Mouse (Mus musculus): ENCODE results near the gene Dennd2a.
"Not testable (repeated sequence)": the region's sequence is repeated elsewhere in the genome, so short reads cannot be mapped to it uniquely, and the experiment has no call there.

Gene Dennd2a

DNA sequence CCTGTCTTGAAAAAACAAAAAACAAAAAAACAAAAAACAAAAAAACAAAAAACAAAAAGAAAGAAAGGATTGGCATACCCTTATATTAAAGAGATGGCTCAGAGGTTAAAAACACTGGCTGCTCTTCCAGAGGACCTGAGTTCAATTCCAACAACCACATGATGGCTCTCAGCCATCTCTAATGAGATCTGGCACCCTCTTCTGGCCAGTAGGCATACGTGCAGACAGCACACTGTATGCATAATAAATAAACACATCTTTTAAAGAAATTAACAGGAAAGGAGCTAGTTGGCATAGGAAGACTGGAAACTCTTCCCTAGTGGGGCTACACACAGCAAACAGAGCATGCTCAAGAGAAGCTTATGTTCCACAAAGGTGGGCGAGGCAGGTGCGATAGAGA is 106.6 kb downstream of the Dennd2a start:
- DNase-seq (ENCODE audit: low spot score in 2 of 2): no peak

DNA sequence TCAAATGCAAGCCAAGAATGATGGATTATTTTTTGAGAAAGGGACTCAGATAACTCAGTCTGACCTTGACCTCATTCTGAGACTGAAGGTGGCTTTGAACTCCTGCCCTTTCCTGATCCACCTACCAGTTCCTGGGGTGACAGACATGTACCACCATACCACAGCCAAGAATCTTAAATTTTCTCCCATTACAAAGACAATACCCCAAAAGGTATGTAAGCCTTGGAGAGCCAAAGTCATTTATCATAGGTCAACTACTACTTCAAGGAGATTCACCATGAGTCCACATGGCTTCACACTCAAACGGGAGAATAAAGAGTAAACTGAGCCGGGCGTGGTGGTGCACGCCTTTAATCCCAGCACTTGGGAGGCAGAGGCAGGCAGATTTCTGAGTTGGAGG is 107.1 kb downstream of the Dennd2a start:
- DNase-seq (ENCODE audit: low spot score in 2 of 2): no peak

DNA sequence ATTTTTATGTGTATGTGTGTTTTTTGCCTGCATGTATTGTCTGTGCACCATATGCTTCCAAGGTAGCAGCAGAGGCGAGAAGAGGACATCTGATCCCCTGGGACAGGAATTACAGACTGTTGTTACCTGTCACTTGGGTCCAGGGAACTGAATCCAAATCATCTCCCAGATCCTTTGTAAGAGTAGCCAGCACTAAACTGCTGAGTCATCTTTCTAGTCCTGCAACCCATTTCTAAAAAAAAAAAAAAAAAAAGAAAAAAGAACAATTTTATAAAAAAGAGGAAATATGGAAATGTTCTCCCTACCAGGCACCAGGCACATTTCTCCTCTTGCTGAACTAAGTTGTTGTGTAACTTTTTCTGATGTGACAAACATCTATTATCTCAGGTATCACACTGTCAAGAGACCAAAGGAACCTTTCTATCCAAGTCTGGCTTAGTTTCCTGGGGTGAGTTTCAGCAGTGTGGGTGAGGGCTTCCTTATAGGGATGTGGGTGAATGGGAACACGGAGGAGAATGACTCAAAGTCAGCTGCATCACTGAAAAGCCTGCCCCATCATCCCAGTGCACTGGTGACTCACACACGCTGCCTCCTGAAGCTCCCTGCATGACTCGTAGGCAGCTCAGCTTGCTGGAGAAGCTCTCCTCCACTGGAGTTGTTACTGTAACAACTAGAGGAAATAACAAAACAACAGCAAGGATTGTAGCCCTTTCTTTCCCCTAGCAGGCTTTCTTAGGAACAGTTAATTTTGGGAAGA is 110.1 kb downstream of the Dennd2a start:
- no peak for DNase-seq (ENCODE audit: low spot score in 2 of 2)

DNA sequence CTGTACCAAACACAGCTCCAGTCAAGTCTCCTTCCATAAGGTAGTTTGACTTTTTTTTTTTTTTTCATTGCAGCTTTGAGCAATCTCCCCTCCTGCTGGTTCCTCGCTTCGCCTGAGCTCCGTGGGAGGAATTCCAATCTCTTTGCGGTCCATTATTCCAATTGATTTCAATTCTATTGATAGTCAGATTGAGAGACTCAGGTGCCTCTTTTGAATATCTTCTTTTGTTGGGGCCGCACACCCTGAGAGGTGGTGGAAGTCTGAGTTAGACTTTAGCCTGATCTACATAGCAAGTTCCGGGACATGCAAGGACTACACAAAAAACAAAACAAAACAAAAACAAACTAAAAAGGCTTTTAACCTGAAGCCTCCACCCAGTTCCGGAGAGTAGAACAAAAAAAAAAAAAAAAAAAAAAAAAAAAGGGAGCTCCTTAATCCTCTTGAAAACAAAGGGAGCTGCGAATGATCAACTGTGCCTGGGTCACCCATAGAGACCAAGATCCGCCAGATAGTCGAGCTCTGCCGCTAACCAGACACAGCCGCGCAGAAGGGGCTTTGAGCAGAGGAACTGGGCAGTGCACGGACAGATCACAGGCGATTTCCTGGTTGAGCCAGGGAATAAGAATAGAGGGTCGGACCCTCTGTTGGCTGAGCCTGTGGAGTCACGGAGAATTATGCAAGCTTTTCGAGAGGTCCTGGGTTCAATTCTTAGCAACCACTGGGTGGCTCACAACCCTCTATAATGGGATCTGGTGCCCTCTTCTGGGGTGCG is 111.7 kb downstream of the Dennd2a start:
- DNase-seq (ENCODE audit: low spot score in 2 of 2): no peak

DNA sequence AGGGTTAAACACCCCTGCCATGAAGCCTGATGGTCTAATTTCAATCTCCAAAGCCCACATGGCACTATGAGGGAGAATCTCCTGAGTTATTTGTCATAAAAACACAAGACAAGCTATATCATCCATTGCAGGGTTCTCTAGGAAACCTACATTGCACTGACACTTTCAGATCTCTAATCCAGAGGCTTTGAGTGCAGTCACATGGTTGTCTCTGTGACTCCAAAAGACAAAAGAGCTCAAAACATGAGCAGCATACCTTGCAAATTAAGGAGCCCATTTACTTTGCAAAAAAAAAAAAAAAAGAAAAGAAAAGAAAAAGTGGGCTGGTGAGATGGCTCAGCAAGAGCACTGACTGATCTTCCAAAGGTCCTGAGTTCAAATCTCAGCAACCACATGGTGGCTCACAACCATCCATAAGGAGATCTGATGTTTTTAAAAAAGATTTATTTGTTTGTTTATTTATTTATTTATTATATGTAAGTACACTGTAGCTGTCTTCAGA is 114.8 kb downstream of the Dennd2a start:
- DNase-seq (ENCODE audit: low spot score in 2 of 2): no peak

DNA sequence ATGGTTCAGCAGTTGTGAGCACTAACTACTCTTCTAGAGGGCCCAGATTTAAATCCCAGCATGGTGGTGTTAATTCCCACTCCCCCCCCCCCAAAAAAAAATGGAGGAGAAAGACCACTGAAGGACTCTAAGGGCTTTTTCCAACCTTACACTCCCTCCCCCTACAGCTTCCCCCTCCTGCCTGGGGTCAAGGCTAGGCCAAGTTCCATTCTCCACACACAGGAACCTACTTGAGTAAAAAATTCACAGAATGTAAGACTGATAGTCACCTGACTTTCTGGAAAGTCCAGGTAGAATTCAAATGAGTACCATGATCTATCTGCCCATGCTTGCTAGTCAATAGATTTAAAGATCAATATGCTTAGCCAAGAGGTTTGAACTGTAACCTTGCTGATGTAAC is 117.5 kb downstream of the Dennd2a start:
- no peak for DNase-seq (ENCODE audit: low spot score in 2 of 2)

DNA sequence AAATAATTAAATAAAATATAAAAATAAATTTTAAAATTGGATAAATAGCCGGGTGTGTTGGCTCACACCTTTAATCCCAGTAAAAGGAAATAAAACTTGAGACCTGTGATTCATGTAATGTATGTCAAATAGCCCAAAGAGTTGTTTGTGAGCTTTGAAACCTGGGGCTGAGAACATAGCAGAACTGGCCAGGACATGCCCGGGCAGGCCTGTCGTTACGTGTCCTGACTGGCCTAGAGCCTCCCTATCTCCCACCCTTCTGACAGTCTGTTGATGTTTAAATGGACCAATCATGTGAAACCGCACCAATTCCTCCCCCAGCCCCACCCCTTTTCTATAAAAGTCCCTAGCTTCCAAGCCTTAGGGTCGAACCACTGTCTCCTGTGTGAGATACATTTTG is 120.1 kb downstream of the Dennd2a start:
- DNase-seq (ENCODE audit: low spot score in 2 of 2): not testable (repeated sequence)

DNA sequence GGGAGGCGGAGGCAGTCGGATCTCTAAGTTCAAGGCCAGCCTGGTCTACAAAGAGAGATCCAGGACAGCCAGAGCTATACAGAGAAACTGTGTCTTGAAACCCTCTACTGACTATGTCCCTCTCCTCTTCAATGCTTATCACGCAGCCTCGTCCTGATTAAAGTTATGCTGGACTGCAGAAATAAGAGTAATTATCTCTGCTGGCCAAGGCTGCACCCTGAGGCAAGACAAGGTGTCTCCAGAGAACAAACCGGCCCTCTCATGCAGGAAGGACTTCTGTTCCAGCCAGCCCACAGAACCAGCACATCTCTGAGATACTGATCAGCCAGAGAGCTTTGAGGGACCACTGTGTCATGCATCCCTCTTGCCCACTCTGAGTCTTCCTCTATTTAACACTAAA is 121.8 kb downstream of the Dennd2a start:
- no peak for DNase-seq (ENCODE audit: low spot score in 2 of 2)

DNA sequence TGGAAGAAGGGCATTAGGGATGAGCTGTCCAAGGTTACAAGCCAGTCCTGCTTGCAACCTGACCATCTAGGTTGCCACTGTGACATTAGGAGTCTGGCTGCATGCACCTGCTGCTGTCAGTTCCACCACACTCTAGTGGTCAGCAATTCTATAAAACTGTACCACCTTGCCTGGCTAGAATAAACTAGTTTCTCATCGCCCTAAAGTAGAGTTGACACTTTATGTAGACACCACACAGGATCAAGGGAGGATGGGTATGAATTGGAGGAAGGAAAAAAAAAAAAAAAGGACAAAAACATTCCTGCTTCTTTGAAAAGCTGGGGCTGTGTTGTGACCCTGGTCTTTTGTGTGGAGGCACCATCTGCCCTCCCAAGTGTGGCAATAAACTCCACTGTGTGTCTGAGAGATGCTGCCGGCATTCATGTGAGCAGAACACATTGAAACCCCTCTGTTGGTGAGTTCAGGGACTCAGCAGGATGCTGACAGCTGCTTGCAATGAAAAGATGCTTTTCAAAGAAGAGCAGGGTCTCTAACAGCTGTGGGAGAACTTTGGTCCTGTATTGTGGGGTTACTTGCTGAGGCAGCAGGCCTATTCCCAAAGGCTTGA is 122.7 kb downstream of the Dennd2a start:
- DNase-seq (ENCODE audit: low spot score in 2 of 2): no peak

DNA sequence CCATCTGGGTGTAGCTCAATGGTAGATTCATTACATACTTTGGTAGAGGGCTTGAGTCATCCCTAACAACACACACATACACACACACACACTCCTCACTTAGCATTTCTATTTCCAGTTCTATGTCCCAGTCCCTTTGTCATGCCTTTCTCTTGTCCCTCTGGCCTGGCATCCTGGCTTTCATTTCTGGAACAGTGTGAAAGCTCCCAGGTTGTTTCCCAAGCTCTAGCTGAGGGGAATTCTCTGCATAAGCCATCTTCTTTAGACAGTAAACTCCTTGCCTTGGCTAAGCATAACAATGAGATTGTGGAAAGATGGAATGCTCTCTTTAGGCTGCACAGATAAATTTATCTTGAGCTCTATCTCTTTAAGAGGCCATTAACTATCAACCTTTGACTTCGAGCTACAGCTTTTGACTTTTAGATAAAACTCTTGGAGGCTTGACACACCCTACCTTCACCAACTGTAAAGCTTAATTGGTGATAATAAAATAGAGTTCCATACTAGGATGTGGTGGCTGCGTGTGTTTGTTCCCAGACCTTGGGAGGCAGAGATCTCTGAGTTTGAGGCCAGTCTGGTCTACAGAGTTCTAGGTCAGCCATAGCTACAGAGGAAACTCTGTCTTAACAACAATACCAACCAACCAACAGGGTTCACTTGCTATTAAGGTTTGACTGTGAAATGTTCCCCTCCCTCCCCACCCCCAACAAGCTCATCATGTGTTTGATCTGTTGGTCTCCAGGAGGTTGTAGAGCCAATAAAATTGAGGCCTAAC is 123.4 kb downstream of the Dennd2a start:
- DNase-seq (ENCODE audit: low spot score in 2 of 2): no peak

DNA sequence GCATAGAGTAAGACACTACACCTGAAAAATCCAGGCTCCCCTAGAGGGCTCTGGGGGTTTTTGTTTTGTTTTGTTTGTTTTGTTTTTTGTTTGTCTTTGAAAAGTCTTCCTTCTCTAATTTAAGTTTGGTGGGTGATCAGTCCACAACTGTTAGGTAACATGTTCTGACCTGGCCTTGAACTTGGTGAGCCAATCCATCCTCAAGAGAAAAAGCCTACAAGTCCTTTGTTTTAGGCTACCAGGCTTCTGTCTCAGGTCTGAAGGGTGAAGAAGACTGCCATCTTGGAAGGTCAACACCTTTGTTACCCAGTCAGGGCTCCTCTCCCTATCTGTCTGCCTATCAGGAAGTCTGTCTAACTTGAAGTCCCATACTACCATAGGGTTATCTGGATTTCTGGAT is 124.0 kb downstream of the Dennd2a start:
- no peak for DNase-seq (ENCODE audit: low spot score in 2 of 2)

DNA sequence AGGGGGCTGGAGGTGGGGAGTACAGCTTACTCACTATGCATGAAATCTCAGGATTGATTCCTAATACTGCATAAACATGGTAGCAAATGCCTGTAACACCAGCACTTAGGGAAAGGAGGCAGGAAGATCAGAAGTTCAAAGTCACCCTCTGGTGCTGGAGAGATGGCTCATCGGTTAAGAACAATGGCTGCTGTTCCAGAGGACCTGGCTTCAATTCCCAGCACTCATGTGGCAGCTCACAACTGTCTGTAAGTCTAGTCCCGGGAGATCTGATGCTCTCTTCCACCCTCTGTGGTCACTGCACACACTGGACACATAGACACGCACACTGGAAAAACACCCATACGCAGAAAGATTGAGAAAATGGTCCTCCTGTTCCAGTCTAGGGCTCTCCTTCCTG is 124.5 kb downstream of the Dennd2a start:
- DNase-seq (ENCODE audit: low spot score in 2 of 2): no peak

DNA sequence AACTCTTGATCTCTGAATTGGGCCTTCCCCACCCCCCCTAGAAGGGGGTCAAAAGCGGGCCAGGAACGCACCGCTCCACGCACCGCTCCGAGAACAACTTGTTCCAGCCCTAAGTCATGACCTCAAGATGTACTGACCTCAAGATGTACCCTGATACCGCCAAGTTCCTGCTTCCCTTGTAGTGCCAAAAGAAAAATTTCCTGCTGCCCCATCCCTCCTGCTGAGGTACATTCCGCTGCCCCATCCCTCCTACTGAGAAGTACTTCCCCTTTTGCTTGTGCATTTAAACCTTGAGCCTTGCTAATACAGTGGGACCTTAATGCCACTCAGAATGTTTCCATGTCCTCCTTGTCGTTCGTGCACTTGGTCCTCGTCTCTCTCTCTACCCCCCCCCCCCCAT is 126.9 kb downstream of the Dennd2a start:
- DNase-seq (ENCODE audit: low spot score in 2 of 2): no peak

DNA sequence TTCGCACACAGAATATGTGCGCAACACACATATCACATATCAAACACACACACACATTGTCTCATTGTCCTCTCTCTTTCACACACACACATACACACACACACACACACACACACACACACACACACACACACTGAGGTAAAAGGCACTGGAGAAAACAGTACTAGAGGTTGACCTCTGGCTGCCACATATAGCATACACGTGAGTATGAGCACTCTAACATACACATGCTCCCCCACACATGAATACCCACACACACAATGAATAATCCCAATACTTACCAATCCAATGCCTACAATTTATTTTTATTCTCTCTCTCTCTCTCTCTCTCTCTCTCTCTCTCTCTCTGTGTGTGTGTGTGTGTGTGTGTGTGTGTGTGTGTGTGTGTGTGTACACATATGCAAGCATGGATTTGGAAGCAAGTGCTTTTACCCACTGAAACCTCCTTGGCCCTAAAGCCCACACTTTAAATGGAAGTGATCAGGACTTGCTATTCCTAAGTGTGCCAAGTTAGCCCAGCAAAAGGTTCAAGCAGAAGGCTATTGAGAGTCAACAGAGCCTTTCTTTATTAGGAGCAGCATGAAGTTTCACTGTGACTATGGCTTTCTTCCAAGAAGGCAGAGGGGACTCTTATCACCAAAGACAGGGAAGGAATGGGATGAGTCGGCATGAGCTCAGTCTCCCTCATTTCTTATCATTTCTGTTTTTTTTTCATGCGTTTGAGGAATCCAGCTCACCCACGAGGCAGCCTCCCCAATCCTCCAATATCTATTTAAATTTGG is 128.5 kb downstream of the Dennd2a start:
- DNase-seq (ENCODE audit: low spot score in 2 of 2): no peak

DNA sequence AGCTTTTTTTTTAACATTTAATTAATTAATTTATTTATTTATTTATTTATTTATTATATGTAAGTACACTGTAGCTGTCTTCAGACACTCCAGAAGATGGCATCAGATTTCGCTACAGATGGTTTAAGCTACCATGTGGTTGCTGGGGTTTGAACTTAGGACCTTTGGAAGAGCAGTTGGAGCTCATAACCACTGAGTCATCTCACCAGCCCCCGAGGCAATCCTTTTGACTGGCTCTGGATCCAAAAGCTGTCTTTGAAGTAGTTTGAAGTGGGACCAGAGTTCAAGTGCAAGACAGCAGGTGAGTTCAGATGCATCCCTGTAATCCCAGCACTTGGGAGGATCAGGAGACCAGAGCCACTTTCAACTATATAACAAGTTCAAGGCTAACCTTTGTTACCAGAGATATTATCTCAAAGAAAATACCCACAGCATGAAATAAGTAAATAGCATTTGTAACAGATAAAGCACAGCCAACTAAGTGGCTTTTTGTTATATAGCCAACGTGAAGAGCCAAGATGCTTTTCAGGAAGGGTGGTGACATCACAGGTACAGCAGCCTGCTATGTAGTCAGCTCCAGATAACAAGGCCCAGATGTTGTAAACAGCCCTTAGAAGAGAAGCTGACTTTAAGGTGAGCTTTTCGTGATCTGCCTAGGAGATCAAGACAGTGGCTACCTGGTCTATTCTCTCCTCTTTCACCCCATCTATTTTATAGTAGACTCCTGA is 130.2 kb downstream of the Dennd2a start:
- no peak for DNase-seq (ENCODE audit: low spot score in 2 of 2)

DNA sequence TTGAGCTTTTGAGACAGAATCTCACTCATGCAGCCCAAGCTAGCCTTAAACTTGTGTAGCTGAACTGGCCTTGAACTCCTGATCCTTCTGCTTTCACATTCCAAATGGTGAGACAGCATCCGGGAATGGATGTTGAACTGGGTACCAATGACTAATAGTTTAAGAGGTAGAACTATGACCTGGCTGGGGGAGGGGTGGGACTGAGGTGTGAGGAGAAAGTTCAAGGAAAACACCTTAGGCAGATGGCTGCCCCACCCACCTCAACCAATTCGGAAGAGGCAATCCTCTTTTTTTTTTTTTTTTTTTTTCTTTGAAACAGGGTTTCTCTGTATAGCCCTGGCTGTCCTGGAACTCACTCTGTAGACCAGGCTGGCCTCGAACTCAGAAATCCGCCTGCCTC is 130.9 kb downstream of the Dennd2a start:
- DNase-seq (ENCODE audit: low spot score in 2 of 2): no peak

DNA sequence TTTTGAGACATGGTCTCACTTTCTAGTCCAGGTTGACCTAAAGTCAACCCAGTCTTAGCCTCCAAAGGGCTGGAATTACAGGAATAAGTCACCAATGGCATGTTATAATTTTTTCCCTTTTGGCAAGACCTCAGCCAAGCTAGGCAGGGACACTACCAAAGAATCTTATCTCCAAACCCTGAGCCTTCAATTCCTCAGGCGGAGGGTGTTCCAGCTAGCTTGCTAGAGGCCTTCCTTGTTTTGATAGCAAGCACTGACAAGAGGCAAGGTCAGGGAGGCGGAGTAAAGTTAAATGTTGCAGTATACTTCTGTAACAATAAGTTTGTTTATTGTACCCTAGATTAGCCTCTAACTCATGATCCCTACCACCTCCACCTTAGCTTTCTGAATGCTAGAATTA is 132.5 kb downstream of the Dennd2a start:
- no peak for DNase-seq (ENCODE audit: low spot score in 2 of 2)

DNA sequence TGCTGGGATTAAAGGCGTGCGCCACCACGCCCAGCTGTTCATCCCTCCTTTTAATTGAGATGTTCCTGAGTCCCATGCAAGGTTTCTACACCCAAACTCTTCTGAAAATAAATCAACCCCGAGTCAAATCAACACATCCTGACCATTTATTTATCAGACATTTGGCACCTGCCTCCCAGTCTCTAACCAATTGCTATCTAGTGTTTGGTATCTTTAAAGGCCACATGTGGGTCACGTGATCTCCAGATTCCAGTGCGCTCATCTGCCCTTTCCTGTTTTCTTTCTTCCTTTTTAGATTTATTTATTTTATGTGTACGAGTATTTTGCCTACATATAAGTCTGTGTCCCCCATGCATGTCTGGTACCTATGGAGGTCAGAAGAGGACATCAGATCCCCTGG is 134.0 kb downstream of the Dennd2a start:
- no peak for DNase-seq (ENCODE audit: low spot score in 2 of 2)

DNA sequence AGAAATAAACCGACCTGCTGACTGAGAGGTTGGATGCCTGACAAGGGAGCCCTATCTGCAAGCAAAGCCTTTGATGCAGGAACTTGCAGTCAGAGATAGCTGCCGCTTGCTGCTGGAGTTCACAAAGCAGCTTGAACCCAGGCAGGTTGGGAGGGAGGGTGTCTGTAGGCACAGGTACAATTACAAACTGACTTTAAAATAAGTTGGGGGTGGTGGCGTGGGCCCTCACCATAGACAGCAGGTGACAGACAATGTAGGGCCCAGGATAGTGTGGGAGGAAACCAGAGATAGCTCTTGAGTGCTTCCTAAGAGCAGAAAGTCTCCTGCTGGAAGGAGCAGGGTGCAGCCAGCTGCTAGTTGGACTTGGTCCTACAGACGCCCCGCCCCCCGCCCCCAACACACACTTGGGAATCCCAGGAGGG is 134.5 kb downstream of the Dennd2a start:
- DNase-seq (ENCODE audit: low spot score in 2 of 2): no peak

DNA sequence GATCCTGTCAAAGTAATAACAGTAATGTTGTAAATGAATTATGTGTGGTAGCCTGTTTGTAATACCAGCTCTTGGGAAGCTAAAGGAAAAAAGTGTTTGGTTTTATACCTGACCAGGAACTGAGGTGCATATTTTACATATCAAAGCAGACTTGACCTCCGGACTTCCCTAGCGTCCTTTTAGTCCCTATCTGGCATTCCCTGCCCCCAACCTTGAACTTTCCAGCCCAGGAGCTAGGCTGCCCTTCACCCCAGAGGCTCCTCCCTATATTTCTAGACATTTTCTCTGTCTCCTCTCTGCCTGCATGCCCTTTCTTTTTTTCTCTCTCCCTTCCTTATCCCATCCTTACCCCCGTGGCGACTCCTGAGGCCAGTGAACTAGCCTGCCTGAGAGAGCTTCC is 136.8 kb downstream of the Dennd2a start:
- DNase-seq (ENCODE audit: low spot score in 2 of 2): no peak
